Mouse (Mus musculus) left cerebral cortex, adult 2 months (tissue): ENCODE data around the gene Ccdc148. TPM values are rescaled to one million over a fixed set of nuclear protein-coding genes. Genes with fewer than 3 reads are reported as not detected.
A peak's percentile ranks its signal among the peaks of the same experiment; 100 is the strongest.

ENCODE experiments used
- DNase-seq, 2 experiments: peaks; one replicate each; pipeline ENCODE4 v3.0.0; 2021 to 2022; ENCODE audit warnings: low spot score in 2 of 2, mixed read lengths in 1 of 2; ENCODE audit errors: extremely low spot score in 1 of 2
- H3K27ac ChIP-seq: fragments of 200-600 bp; 2 replicates; pipeline ENCODE4 v1.8.1; 2022
- H3K4me3 ChIP-seq: fragments of 200-600 bp; 2 replicates; pipeline ENCODE4 v1.8.1; 2022
- CTCF ChIP-seq: fragments of 200-600 bp; IDR thresholded peaks from 2 replicates; pipeline ENCODE4 v1.8.1; 2022; ENCODE audit warnings: antibody characterized with exemption, mild to moderate bottlenecking, moderate library complexity
- intact Hi-C: fragments of 180-260 bp; cut with DNase I; formaldehyde crosslinking; loops from one replicate; pipeline ENCODE4 v1.15.1; 2025
- total RNA-seq, 2 experiments: library from RNA; stranded (reverse); gene quantifications; 2 replicates each; pipeline ENCODE4 v1.2.3; 2021

The Ccdc148 gene
- total RNA-seq, 2 experiments from 2014 or later, result 12.6 to 14.2 TPM

GRCm38 (mm10) chr2:58952101-58952500 lies 208.4 kb downstream of the Ccdc148 start:
- no peak for DNase-seq
- TF ChIP-seq CTCF, result no peak
- Histone ChIP-seq H3K27ac (no peak overlapping the region), H3K4me3 (no peak overlapping the region)
- intact Hi-C loops, result no loop called here

GRCm38 (mm10) chr2:58948796-58949195 lies 211.7 kb downstream of the Ccdc148 start:
- TF ChIP-seq CTCF, result no peak
- Histone ChIP-seq H3K4me3 (no peak overlapping the region), H3K27ac (no peak overlapping the region)
- no peak for DNase-seq
- intact Hi-C loops, result no loop called here

- H3K4me3 ChIP-seq, result no peak overlapping the region
- intact Hi-C loops, result no loop called here
- H3K27ac ChIP-seq, result no peak overlapping the region
- TF ChIP-seq CTCF, result no peak
- peak; percentile 10 to 18 for DNase-seq
Measured at GRCm38 (mm10) chr2:58941361-58941760, 219.1 kb downstream of the Ccdc148 start.

GRCm38 (mm10) chr2:58925551-58925950 lies 234.9 kb downstream of the Ccdc148 start:
- Histone ChIP-seq H3K27ac (no peak overlapping the region), H3K4me3 (no peak overlapping the region)
- DNase-seq, result no peak
- no peak for TF ChIP-seq CTCF
- intact Hi-C loops, result no loop called here

GRCm38 (mm10) chr2:58918351-58918750 lies 242.1 kb downstream of the Ccdc148 start:
- TF ChIP-seq CTCF, result no peak
- intact Hi-C loops, result no loop called here
- Histone ChIP-seq H3K27ac (no peak overlapping the region), H3K4me3 (no peak overlapping the region)
- DNase-seq, result no peak

GRCm38 (mm10) chr2:58912339-58912738 lies 248.1 kb downstream of the Ccdc148 start:
- intact Hi-C loops, result no loop called here
- no peak for DNase-seq
- H3K27ac ChIP-seq, result no peak overlapping the region

GRCm38 (mm10) chr2:58906814-58907516 lies 253.5 kb downstream of the Ccdc148 start:
- no peak for TF ChIP-seq CTCF
- Histone ChIP-seq H3K4me3 (no peak overlapping the region), H3K27ac (no peak overlapping the region)
- no peak for DNase-seq
- intact Hi-C loops, result no loop called here

More at GRCm38 (mm10) chr2:58912339-58912738, 248.1 kb downstream of the Ccdc148 start:
- TF ChIP-seq CTCF, result no peak
- H3K4me3 ChIP-seq, result no peak overlapping the region

- TF ChIP-seq CTCF, result no peak
- DNase-seq, result no peak
- H3K27ac ChIP-seq, result no peak overlapping the region
- intact Hi-C loops, result no loop called here
- H3K4me3 ChIP-seq, result no peak overlapping the region
Measured at GRCm38 (mm10) chr2:58905057-58905456, 255.4 kb downstream of the Ccdc148 start.

GRCm38 (mm10) chr2:58879876-58880275 lies 280.6 kb downstream of the Ccdc148 start:
- Histone ChIP-seq H3K4me3 (no peak overlapping the region), H3K27ac (no peak overlapping the region)
- no peak for TF ChIP-seq CTCF
- no peak for DNase-seq
- intact Hi-C loops, result no loop called here

- intact Hi-C loops, result no loop called here
- DNase-seq, result no peak
- Histone ChIP-seq H3K27ac (no peak within 1 kb of the TSS), H3K4me3 (no peak within 1 kb of the TSS)
- no peak for TF ChIP-seq CTCF
Measured at GRCm38 (mm10) chr2:58859134-58859533, 301.3 kb downstream of the Ccdc148 start, which contains the start of gene Gm11099. TSS of gene Gm11099 (plus strand) at chr2:58859434.

- intact Hi-C loops, result no loop called here
- no peak overlapping the region for H3K4me3 ChIP-seq
- no peak for DNase-seq
- TF ChIP-seq CTCF, result no peak
- no peak overlapping the region for H3K27ac ChIP-seq
Measured at GRCm38 (mm10) chr2:58844499-58844898, 316.0 kb downstream of the Ccdc148 start.

GRCm38 (mm10) chr2:58842443-58842842 lies 318.0 kb downstream of the Ccdc148 start:
- Histone ChIP-seq H3K27ac (no peak overlapping the region), H3K4me3 (no peak overlapping the region)
- intact Hi-C loops, result no loop called here
- no peak for DNase-seq
- TF ChIP-seq CTCF, result no peak

GRCm38 (mm10) chr2:58841021-58841420 lies 319.5 kb downstream of the Ccdc148 start:
- intact Hi-C loops, result no loop called here
- Histone ChIP-seq H3K27ac (no peak overlapping the region), H3K4me3 (no peak overlapping the region)
- no peak for DNase-seq
- TF ChIP-seq CTCF, result no peak
